Mouse (Mus musculus) gastrocnemius, postnatal 14 days (tissue): ENCODE results near the gene Fam83e. TPM values are rescaled to one million over a fixed set of nuclear protein-coding genes. Genes with fewer than 3 reads are reported as not detected.

Experiments used
- DNase-seq: peaks from one replicate; pipeline ENCODE4 v3.0.0; 2021; ENCODE audit warnings: mixed read lengths
- intact Hi-C: fragments of 180-260 bp; cut with DNase I; formaldehyde crosslinking; loops from one replicate; pipeline ENCODE4 v1.15.1; 2025; ENCODE audit warnings: low total_unique reads
- long read RNA-seq, 2 experiments: library from polyadenylated mRNA; stranded (forward); transcript quantifications; one replicate each; pipeline ENCODE4 v2.0.0; 2021
- total RNA-seq, 2 experiments: library from RNA; stranded (reverse); gene quantifications; 2 replicates each; pipeline ENCODE4 v1.2.3; 2021

Fam83e gene
- total RNA-seq = under 1 TPM; 0.16 TPM
- long read RNA-seq, experiment 1 = 0 reads
- long read RNA-seq, experiment 2 = 0 reads

DNA sequence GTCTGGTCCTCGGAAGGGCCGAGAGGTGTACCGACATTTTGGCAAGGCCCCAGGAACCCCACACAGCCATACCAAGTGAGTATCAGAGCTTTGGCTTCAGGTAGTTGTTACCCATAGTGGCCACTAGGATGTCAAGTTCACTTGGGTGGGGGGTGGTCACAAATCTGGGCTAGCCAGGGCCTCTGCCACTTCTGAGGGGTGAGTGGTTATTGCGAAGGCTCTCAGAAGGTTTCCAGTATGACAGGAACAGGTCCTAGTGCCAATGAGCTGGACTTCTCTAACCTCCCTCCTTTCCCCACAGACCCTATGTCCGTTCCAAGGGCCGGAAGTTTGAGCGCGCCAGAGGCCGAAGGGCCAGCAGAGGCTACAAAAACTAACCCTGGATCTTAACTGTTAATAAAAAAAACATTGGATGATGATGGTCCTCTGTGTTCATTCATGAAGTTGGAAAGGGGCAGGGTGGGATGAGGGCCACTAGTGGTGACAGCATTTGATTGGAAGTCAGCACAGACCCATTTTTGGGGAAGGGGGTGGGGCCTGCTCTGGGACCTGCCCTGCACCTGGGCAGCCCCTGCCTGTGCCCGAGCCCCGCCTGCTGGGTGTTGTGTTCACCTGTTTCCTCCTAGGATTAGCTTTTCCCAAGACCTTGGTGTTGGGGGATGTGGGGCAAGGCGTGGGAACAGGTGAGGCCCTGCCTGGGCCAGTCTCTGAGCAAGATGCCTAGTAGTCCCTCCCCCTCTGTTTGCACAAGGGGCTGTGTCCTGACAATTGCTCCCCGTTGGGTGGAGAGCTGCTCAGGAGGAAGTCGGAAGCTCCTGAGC is at the start of gene Fam83e:
Gene Fam83e (plus strand): TSS at position 800 of the 821 bp plus-strand sequence.
- no peak for DNase-seq
- intact Hi-C loops = no loop called here

DNA sequence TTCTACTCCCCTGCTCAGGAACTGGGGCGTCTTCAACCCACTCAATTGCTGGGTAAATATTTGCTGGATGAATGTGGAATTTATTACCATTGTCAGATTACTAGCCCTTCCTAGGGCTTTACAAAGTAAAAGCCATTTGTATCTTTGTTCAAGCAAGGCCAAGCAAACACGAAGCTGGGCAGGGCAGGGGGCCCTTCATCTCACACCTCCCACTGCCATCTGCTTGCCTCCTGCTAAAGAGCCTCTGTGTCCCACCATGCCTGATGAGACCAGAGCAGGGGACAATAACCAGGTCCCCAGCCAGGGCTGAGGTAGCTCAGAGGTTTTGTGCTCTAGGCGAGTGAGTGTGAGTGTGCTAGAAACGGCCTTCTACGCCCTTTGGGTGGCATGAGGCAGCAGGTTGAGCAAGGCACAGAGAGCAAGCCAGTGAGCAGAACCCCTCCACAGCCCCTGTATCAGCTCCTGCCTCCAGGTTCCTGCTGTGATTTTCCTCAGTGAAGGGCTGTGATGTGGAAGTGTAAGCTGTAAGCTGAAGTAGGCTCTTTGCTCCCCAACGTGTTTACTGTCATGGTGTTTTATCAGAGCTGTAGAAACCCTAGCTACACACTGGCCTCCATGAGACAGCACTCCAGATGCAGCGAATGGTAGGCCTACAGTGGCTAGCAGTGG is 43.3 kb upstream of the Fam83e start:
- no peak for DNase-seq
- intact Hi-C loops = no loop called here

DNA sequence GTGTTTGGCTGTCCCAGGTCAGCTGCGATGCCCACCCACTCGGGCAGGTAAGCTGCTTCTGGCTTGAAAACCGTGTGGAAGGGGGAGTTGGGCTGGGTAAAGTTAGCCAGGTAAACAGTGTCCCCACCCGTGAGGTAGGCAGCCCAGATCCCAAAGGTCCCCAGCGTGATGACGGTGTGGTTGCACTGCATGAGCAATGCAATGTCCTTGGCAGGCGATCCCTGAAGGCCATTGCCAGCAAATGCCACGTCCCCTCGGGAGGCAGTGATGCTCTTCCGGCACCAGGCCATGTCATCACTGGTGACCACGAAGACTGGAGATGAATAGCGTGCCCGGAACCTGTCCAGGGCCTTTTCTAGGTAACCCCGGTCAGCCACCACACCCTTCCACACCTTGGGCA is 42.5 kb upstream of the Fam83e start:
- no peak for DNase-seq
- intact Hi-C loops = no loop called here

DNA sequence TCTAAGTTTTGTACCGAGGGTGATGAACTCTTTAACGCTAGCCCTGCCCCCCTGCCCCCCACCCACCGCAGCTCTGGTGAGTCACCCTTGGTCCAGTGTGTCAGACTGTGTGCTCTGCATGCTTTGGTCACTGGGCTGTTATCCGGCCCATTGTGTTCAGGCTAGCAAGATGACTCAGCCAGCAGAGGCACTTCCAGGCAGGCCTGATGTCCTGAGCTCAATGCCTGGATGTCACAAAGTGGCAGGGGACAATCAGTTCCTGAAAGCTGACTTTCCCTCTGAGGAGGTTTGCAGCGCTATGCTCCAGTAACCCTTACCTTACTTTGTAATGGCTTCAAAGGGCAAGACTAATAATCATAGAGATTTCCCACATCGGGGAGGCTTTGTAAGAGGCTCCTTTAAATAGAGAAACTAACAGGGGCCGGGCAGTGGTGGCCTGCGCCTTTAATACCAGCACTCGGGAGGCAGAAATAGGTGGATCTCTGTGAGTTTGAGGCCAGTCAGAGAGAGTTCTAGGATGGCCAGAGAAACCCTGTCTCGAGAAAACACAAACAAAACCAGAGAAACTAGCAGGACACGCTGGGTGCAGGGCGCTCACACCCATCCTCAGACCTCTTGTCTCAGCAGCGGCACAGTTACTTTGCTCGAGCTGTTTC is 40.9 kb upstream of the Fam83e start:
- intact Hi-C loops = no loop called here
- no peak for DNase-seq

DNA sequence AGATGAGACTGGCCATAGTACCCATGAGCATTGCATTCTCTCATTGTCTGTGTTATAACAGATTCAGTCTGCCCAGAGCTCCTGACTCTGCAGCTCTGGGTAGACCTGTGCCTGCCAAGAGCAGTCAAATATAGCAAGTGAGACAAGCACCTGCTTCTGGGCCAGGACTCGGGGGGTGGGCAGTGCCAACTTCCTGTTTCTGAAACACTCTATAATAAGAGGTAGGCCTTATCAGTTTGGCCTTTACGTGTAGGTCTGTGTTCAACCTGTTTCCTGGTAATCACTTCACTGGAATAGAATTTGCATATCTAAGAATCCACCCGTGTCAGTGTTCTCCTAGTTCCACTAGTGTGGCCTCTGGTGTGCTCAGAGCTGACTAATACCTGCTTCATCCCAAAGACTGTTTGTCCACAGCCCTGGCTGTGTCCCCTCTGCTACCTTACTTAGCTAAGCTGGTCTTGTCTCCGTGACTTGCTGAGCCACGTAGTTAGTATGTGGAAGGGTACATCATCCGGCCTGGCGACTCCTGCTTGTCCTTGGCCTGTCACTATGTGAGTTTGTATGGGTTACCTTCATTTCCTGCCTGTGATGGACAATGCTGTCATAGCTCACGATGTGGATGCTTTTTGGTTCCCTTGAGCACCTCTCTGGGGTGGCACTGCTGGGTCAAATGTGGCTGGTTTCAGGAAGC is 39.8 kb upstream of the Fam83e start:
- peak; percentile 50 for DNase-seq

DNA sequence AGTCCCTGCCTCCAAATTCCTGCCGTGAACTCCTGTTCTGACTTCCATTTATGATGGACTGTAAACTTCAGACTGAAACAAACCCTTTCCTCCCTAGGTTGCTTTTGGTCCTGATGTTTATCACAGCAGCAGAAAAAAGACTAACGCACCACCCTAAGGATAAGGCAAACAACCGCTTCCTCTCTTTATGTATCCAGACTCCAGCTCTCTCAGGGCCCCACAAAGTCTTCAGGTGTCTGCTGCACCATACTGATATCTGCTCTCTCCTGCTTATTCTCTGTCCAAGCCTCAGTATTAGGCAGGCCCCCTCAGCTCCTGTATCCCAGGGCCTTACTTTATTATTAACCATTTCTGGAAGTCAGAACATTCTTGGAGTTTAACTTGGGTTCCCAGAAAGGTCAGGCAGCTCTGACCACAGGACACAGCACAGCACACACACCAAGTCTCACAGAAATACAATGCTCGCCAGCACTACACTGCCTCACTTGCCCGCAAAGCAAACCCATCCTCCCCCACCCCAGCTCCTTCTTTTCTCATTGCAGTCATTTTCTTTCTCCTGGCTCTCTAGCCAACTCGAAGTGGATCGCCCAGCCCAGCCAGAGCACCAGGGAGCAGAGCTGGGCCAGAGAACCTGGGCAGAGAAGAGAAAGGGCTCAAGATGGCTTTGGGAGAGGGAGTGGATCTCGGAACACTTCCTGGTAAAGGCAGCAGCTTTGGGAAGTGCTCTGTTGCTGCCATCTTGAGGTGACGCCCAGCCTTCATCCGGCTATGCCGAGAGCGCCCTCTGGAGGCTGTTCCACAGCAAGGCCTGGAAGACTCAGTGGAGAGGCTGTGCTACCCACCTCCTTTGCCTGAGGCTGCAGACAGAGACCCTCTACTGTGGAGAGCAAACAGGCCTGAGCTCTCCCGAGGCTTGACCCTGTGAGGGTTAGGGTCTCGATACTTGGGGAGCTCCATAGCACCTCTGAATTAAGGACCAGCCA is 38.6 kb upstream of the Fam83e start:
- DNase-seq = peak; percentile 88
- intact Hi-C loops = no loop called here

More for the DNA sequence above, 39.8 kb upstream of the Fam83e start:
- intact Hi-C loops = no loop called here

DNA sequence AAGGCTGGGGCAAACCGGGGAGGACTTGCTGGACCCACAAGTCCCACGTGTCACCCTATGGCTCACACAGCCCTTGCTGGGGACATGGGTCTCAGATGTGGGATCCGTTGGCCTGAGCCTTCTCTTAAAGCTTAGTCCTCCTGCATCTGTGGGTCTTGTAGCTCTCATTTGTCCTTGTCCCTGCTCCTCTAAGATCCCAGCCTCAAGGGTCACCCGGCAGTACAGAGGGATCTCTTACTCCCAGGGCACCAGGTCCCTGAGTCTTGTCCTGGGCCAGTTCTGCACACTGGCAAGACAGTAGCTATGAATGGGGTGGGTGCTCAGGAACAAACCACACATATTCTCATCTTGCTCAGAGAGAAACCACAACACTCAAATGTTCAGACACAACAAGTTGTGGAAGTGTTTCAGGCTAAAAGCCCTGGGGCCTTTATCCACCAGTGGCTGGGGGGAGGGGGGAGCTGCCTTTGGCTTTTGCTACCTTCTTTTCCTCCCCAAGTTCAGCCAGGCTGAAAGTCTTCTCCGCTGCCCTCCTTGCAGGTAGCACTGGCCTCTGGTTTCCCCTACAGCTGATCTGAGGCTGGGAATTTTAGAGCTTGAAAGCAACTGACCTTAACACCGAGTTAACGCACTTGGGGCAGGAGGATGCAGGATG is 37.5 kb upstream of the Fam83e start, which contains the start of gene Ntn5:
Gene Ntn5 (plus strand): TSS at position 627 of the 655 bp plus-strand sequence.
- no peak for DNase-seq
- intact Hi-C loops = no loop called here

DNA sequence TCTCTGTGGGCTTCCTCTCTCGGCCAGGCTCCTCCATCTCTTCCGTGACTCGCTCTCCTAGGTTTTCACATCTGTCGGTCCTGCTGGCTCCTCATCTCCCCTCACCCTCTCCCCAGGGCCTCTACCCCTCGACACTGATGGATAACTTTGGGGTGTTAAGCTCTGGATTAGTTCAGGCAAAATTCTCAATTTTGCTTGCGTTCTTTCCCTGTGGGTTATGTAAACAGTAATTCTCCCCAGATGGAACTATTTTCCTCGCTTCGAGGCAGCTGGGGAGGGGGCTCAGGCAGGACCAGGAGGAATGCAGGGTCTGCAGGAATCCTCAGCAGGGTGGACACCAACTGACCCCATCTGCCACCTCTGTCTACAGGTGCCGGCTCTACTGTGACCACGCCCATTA is 35.2 kb upstream of the Fam83e start:
- no peak for DNase-seq
- intact Hi-C loops = no loop called here

DNA sequence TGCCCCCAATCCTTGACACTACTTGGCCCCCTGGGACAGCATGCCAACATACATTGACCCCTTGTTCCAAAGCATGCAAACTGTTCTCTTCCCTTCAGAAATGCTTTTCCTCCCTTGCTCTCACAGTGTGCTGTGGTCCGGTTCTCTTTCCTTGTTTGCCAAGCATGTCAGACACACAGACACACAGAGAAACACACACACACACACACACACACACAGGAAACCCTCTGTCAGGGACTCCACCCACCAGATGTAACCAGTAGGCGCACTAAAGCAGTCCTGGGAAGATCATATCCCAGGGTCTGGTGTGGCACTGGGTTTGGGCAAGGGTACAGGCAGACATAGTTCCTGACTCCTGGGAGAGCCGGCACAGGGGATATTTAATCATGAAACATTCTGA is 34.2 kb upstream of the Fam83e start:
- DNase-seq = no peak
- intact Hi-C loops = no loop called here

DNA sequence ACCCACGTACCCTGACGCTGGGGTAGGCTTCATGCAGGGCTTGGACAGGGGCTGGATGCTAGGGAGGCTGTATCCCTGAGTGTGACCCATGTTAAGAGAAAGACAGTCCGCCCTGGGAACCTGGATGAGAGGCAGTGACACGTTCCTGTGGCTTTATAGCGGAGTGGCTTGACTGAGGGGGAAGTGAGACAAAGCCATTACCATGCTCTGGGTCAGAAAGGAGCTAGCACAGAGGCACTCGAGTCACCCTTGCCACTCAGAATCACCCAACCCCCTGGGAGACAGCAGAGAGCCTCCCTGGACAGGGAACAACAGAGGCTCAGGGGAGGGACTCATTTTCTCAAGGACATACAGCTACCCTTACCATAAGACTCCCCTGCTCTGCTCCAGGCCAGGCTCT is 31.9 kb upstream of the Fam83e start:
- intact Hi-C loops = no loop called here

DNA sequence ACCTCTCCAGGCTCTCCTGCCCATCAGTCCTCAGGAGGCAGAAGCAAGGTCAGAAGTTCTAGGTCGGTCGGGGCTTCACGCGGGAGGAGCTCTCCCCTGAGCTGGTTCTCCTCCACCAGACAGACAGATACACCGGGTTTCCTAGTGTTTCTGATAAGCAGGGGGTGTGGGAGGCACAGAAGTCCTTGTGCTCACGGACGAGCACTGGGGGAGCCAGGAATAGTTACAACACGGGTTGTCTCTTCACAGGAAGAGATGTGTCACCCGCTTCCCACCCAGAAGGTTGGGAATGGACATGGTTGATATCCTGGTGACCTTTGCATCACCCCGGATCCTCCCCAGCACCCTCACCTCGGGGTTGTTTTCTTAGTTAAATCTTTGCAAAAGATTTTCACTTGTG is 31.2 kb upstream of the Fam83e start:
- intact Hi-C loops = loop anchor here (5.0 kb wide), 1 partner anchor 32 kb away; no protein-coding TSS in a partner anchor

More for the DNA sequence above, 31.9 kb upstream of the Fam83e start:
- no peak for DNase-seq

DNA sequence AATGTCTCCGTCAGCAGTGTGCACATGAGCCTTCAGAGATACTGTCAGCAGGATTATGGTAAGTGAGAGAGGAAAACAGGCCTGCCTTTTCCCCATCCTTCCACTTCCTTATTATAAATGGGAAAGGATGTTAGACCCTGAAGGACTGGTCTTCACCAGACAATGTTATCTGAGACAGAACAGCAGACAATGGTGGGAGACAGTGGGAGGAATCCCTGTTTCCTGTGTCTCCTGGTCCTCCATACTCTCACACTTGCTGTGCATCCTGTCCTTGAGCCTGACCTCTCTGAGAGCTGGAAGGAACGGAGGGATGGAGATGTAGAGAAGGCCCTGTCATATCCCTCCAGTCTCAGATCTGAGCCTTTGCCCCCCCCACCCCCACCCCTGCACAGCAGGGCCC is 28.6 kb upstream of the Fam83e start:
- intact Hi-C loops = loop anchor here (5.0 kb wide), 1 partner anchor 35 kb away; no protein-coding TSS in a partner anchor
- DNase-seq = no peak

More for the DNA sequence above, 31.2 kb upstream of the Fam83e start:
- DNase-seq = no peak

DNA sequence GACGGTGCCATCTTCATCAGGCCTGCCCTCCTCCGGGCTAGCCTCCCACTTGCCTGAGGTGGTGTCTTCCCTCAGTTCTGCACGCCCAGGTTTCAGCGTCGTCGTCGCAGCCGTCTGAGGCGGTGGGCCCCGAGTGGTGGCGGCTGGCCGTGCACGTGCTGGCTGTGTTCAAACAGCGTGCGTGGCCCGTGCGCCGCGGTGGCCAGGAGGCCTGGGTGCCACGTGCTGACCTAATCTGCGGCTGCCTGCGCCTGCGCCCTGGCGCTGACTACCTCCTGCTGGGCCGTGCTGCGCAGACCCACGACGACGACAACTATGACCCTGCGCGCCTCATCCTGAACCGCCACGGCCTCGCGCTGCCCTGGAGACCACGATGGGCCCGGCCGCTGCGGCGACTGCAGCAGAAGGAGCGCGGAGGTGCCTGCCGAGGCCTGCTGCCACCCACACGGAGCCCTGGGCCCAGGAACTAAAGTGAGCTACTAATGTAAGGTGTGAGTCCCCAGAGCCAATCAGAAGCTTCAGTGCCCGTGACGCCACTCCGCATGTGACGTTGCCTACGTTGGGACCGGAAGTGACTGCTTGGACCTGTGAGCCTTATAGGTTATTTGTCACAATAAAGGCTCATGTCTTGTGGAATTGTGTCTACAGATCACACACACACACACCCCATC is 27.0 kb upstream of the Fam83e start, which contains the start of gene Sec1:
Gene Sec1 (minus strand): TSS at position 482 of the 671 bp plus-strand sequence.
- intact Hi-C loops = loop anchor here (5.0 kb wide), 1 partner anchor 37 kb away; no protein-coding TSS in a partner anchor
- DNase-seq = peak; percentile 9

DNA sequence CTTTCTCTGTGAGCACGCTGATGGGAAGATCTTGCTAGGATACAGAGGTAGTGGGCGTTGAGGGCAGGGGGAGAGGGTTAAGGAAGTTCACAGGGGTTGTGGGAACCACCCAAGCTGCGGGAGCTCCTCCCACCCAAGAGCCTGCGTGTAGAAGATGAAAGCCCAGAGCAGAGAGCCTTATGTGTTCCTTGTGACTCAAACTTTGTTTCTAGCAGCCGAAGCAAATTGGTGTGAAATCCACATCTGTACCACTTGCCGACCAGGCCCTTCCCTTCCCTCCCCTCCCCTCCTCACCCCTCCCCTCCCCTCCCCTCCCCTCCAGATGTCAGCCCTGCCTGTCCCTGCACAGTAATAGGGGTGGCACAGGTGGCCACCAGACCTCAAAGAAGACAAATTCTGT is 25.9 kb upstream of the Fam83e start:
- intact Hi-C loops = no loop called here
- peak; percentile 2 for DNase-seq

DNA sequence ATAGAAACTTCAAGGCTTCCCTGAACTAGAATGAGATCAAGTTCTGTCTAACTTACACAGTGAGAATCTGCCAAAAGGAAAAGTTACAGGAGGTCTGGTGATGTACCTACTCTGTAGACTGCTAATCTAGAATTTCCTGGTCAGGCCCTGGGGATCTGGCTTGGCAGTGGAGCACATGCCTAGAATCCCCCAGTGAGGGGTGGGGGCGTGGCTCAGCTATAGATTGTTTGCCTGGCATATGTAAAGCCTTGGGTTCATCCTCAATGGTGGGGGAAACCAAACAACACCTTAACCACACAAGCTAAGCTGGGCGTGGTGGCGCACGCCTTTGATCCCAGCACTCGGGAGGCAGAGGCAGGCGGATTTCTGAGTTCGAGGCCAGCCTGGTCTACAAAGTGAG is 23.1 kb upstream of the Fam83e start:
- DNase-seq = no peak
- intact Hi-C loops = no loop called here

DNA sequence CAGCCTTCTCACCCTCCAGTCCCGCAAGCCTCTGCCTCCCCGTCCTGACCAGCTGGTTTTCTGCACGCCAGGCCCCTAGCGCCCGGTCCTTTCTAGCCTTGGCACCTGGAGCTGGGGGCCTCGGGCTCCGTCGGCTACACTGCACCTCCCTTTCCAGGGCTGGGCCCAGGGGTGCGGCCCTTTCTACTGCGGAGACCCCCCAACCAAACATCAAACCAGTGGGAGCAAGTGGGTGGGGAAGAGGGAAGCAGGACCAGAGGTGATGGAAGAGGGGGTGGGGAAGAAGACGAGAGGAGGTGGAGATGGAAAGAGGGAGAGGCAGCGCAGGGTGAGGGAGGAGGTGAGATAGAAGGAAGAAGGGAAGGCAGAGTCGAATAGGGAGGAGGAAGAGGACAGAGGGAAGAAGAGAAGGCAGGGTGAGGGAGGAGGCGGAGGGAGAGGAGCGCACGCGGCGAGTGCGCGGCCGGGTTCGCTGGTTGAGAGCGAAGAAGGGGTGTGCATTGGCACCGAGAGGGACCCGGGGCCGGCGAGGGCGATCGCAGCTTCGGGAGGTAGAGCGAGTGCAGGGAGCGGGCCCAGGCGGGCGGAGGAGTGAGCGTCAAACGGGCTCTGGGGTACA is 21.4 kb upstream of the Fam83e start, which contains the start of gene Car11:
Gene Car11 (plus strand): TSS at position 321 of the 619 bp plus-strand sequence.
- intact Hi-C loops = no loop called here
- no peak for DNase-seq
